In the genomic region with DNA sequence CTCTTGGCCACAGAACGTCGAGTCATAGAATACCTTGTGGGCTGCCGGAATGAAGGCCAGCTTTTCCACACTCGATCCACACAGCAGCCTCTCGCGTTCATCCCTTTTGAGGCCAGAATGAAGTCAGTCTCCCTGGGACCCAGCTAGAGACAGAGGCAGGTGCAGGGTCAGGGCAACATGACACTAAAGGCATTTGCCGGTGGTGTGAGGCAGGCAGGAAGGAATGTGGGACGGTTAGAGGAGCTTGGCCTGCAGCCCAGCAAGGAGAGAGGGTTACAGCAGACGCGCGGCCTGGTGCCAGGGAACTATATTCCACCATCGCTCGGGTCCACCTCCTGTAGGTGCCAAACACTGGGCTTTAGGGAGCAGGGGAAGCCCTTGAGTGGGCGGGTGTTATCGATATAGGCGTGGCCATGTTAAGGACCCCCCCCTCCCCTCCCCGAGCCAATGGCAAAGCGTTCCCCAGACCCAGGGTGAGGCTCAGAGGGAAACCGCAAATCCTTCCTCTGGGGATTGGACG, we compare ENCODE assay signal across 9 mouse cellular contexts. TPM values are rescaled to one million over a fixed set of nuclear protein-coding genes. Genes with fewer than 3 reads are reported as not detected.
DNase-seq lines count a peak whose midpoint lies in the region; ATAC-seq lines count a peak whose summit lies in the region.
"Had no signal": no experiment of that assay in that cellular context is flagged by ENCODE, and none has a peak within 500 bp of the region (broad histone marks: within the 10 kb centered on the region; RNA-seq: fewer than 3 reads in every experiment).

No protein-coding gene starts in this region.

- no peak overlapping the region for H3K4me3 ChIP-seq in hindbrain, embryonic 10.5 days
- H3K4me3 ChIP-seq in hindbrain, embryonic 12.5 days: no peak overlapping the region
- no peak overlapping the region for H3K4me3 ChIP-seq in kidney, embryonic 16.5 days (ENCODE audit: low read length)

- peak; percentile 18 for DNase-seq in hindbrain, embryonic 10.5 days (ENCODE audit: low spot score)
- peak; percentile 77 to 81 for DNase-seq in cerebellum, postnatal 10 days
- DNase-seq in heart, adult 18-20 months: peak; percentile 80 to 81
- DNase-seq in mesoderm, embryonic 11.5 days (ENCODE audit: low read depth, low spot score): peak; percentile 37
- DNase-seq in layer of hippocampus, adult 9-11 months: no peak
- DNase-seq in right cerebral cortex, postnatal 14 days: no peak

- no peak overlapping the region for H3K9ac ChIP-seq in hindbrain, embryonic 12.5 days
- no peak overlapping the region for H3K9ac ChIP-seq in kidney, embryonic 16.5 days (replicated peaks; ENCODE audit: low read length)
- H3K9ac ChIP-seq: liver, embryonic 14.5 days had no signal

- H3K36me3 ChIP-seq in hindbrain, embryonic 10.5 days: no peaks in the 10 kb centered on the region
- H3K36me3 ChIP-seq in hindbrain, embryonic 12.5 days: no peaks in the 10 kb centered on the region
- no peaks in the 10 kb centered on the region for H3K36me3 ChIP-seq in kidney, embryonic 16.5 days (ENCODE audit: insufficient read depth, low read length)

- ATAC-seq in hindbrain, embryonic 12.5 days (ENCODE audit: low FRiP score): no peak
- ATAC-seq in kidney, embryonic 16.5 days (ENCODE audit: low FRiP score, low TSS enrichment): 0 out of 2 replicates have a peak, but pooled peaks have one; percentile 49

- H3K9me3 ChIP-seq in hindbrain, embryonic 10.5 days: no peaks in the 10 kb centered on the region
- no peaks in the 10 kb centered on the region for H3K9me3 ChIP-seq in hindbrain, embryonic 12.5 days (replicated peaks)
- H3K9me3 ChIP-seq in kidney, embryonic 16.5 days (ENCODE audit: low read length): no peaks in the 10 kb centered on the region

- peaks cover 20% of the 10 kb centered on the region for H3K4me1 ChIP-seq in hindbrain, embryonic 10.5 days (replicated peaks)
- H3K4me1 ChIP-seq in hindbrain, embryonic 12.5 days: peaks cover 5% of the 10 kb centered on the region; the same call in 1 of the 2 replicates
- H3K4me1 ChIP-seq in kidney, embryonic 16.5 days (ENCODE audit: insufficient read depth, low read length): peaks cover 7% of the 10 kb centered on the region; the same call in 1 of the 2 replicates

- H3K4me2 ChIP-seq in hindbrain, embryonic 12.5 days (replicated peaks): no peak overlapping the region
- no peak overlapping the region for H3K4me2 ChIP-seq in kidney, embryonic 16.5 days (replicated peaks; ENCODE audit: low read depth, low read length)

- H3K27me3 ChIP-seq in hindbrain, embryonic 10.5 days (ENCODE audit: insufficient read depth, poor library complexity, severe bottlenecking): peaks cover 10% of the 10 kb centered on the region; the same call in 1 of the 2 replicates
- peaks cover 5% of the 10 kb centered on the region for H3K27me3 ChIP-seq in hindbrain, embryonic 12.5 days
- no peaks in the 10 kb centered on the region for H3K27me3 ChIP-seq in kidney, embryonic 16.5 days (ENCODE audit: insufficient read depth, low read length)

- WGBS in hindbrain, embryonic 10.5 days: 18% methylated on average over 20 of the region's 20 CpGs
- WGBS in hindbrain, embryonic 12.5 days: 14% methylated on average over 20 of the region's 20 CpGs
- WGBS in kidney, embryonic 16.5 days: 9% methylated on average over 20 of the region's 20 CpGs

- peak overlapping the region; percentile 19; the same call in 1 of the 2 replicates for H3K27ac ChIP-seq in hindbrain, embryonic 10.5 days
- H3K27ac ChIP-seq in hindbrain, embryonic 12.5 days: no peak overlapping the region
- no peak overlapping the region for H3K27ac ChIP-seq in kidney, embryonic 16.5 days (ENCODE audit: low read length)
- H3K27ac ChIP-seq: liver, embryonic 14.5 days had no signal

RNA-seq across cellular contexts. Expression of a gene that starts 11.3 kb away (rescaled TPM):
- polyA plus RNA-seq in hindbrain, embryonic 10.5 days (2016; fragmentation: Nextera tagmentation; extraction: Ambion mirVana): not detected in 2 replicates
- not detected in 2 replicates for polyA plus RNA-seq in hindbrain, embryonic 12.5 days (2016; fragmentation: Nextera tagmentation; extraction: Ambion mirVana)
- not detected for total RNA-seq in heart, adult 18-20 months (2021)
- polyA plus RNA-seq in kidney, embryonic 16.5 days (2015; fragmentation: Nextera tagmentation; extraction: Ambion mirVana): not detected in 2 replicates
- polyA plus RNA-seq: liver, embryonic 14.5 days had no signal

RNA-seq across cellular contexts. Expression of a gene that starts 26.6 kb away (rescaled TPM):
- 1.5 and 2.4 TPM in 2 replicates for polyA plus RNA-seq in hindbrain, embryonic 10.5 days (2016; fragmentation: Nextera tagmentation; extraction: Ambion mirVana)
- 3.9 and 4.3 TPM in 2 replicates for polyA plus RNA-seq in hindbrain, embryonic 12.5 days (2016; fragmentation: Nextera tagmentation; extraction: Ambion mirVana)
- total RNA-seq in heart, adult 18-20 months (2021): 10 to 100 TPM; 86.9 to 95.7 TPM
- 1.7 and 2.0 TPM in 2 replicates for polyA plus RNA-seq in kidney, embryonic 16.5 days (2015; fragmentation: Nextera tagmentation; extraction: Ambion mirVana)

RNA-seq across cellular contexts. Expression of a gene that starts 51.0 kb away (rescaled TPM):
- polyA plus RNA-seq in hindbrain, embryonic 10.5 days (2016; fragmentation: Nextera tagmentation; extraction: Ambion mirVana): 45.3 and 46.6 TPM in 2 replicates
- 32.7 and 34.0 TPM in 2 replicates for polyA plus RNA-seq in hindbrain, embryonic 12.5 days (2016; fragmentation: Nextera tagmentation; extraction: Ambion mirVana)
- total RNA-seq in heart, adult 18-20 months (2021): 10 to 100 TPM; 23.9 to 30.9 TPM
- polyA plus RNA-seq in kidney, embryonic 16.5 days (2015; fragmentation: Nextera tagmentation; extraction: Ambion mirVana): 54.5 and 54.9 TPM in 2 replicates

RNA-seq across cellular contexts. Expression of a gene that starts 53.6 kb away (rescaled TPM):
- polyA plus RNA-seq in hindbrain, embryonic 10.5 days (2016; fragmentation: Nextera tagmentation; extraction: Ambion mirVana): 3.6 and 4.0 TPM in 2 replicates
- polyA plus RNA-seq in hindbrain, embryonic 12.5 days (2016; fragmentation: Nextera tagmentation; extraction: Ambion mirVana): 2.3 and 2.8 TPM in 2 replicates
- not detected for total RNA-seq in heart, adult 18-20 months (2021)
- polyA plus RNA-seq in kidney, embryonic 16.5 days (2015; fragmentation: Nextera tagmentation; extraction: Ambion mirVana): 2.1 and 2.6 TPM in 2 replicates

Comparison
In these comparisons a context has a peak if more than half of its experiments do, and no peak if none do; other contexts are left out.
1. DNase-seq: peak in hindbrain, embryonic 10.5 days (single experiment), cerebellum, postnatal 10 days (2 of 2), heart, adult 18-20 months (2 of 2) and mesoderm, embryonic 11.5 days (single experiment); none in layer of hippocampus, adult 9-11 months (single experiment) and right cerebral cortex, postnatal 14 days (single experiment).